Mouse (Mus musculus) small intestine, adult 2 months (tissue): Measurements from ENCODE around the gene Lypd6. TPM values are rescaled to one million over a fixed set of nuclear protein-coding genes. Genes with fewer than 3 reads are reported as not detected.

Experiments
- H3K27ac ChIP-seq: fragments of 200-500 bp; 2 replicates; pipeline ENCODE4 v1.5.1; 2012; ENCODE audit warnings: low read depth, low read length, control low read depth, inconsistent platforms; ENCODE audit not compliant: insufficient read depth
- H3K27me3 ChIP-seq: fragments of 200-500 bp; 2 replicates; pipeline ENCODE4 v1.6.1; 2012; ENCODE audit warnings: mild to moderate bottlenecking, moderate library complexity, low read length, inconsistent platforms; ENCODE audit not compliant: control insufficient read depth, insufficient read depth
- H3K36me3 ChIP-seq: fragments of 200-500 bp; 2 replicates; pipeline ENCODE4 v1.6.1; 2012; ENCODE audit warnings: mild to moderate bottlenecking, low read length, control low read depth, inconsistent platforms; ENCODE audit not compliant: control insufficient read depth, insufficient read depth
- H3K4me1 ChIP-seq: fragments of 200-500 bp; 2 replicates; pipeline ENCODE4 v1.6.1; 2012; ENCODE audit warnings: low read length, inconsistent platforms, mixed read lengths; ENCODE audit not compliant: control insufficient read depth, insufficient read depth, insufficient read length
- H3K4me3 ChIP-seq: fragments of 200-500 bp; 2 replicates; pipeline ENCODE4 v1.5.1; 2012; ENCODE audit warnings: low read depth, mild to moderate bottlenecking, control low read depth, inconsistent platforms, low read length, moderate library complexity
- CTCF ChIP-seq: fragments of 200-500 bp; IDR thresholded peaks from 2 replicates; pipeline ENCODE4 v1.5.1; 2012; ENCODE audit warnings: low read depth, mild to moderate bottlenecking, control low read depth, inconsistent platforms, low read length, moderate library complexity, mixed read lengths; ENCODE audit not compliant: insufficient replicate concordance, insufficient read length; ENCODE audit errors: extremely low read depth
- POLR2A ChIP-seq: fragments of 200-500 bp; IDR thresholded peaks from 2 replicates; pipeline ENCODE4 v1.6.1; 2012; ENCODE audit warnings: low read depth, mild to moderate bottlenecking, control low read depth, inconsistent platforms, low read length, moderate library complexity
- WGBS: fragments of 180-500 bp; shearing (Covaris S2); methylation state at CpG from one replicate; pipeline ENCODE4 v1.1.7; 2018; 5-methylcytosine and 5-hydroxymethylcytosine counted together
- polyA plus RNA-seq: library from polyadenylated mRNA; depleted of rRNA; stranded (reverse); fragments of >200 nt; gene quantifications from 2 replicates; pipeline ENCODE4 v1.2.3, GENCODE M21; 2012

The Lypd6 gene
- polyA plus RNA-seq, 1 experiment: 1.4 TPM

DNA sequence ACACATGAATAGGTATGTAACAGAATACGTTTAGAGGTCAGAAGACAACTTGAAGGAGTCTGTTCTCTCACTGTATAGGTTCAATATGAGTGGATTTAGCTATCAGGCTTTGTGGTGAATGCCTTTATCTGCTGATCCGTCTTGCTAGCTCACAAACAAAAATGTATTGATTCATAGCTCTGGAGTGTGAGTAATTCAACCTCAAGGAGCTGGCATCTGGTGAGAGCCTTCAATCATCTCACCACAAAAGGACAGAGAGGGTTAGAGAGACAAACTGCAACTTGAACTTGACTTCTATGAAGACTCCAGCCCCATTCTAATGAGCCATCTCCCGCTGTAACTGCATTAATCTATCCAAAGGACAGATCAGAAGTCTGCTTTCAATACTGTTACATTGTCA lies 40.6 kb downstream of the Lypd6 start:
- Histone ChIP-seq H3K27me3 (no peaks in the 10 kb centered on the region), H3K27ac (no peak overlapping the region), H3K4me3 (no peak overlapping the region), H3K36me3 (no peaks in the 10 kb centered on the region), H3K4me1 (no peaks in the 10 kb centered on the region)
- TF ChIP-seq POLR2A (no peak), CTCF (no peak)
- WGBS: 83% methylated on average over 3 of the region's 3 CpGs

DNA sequence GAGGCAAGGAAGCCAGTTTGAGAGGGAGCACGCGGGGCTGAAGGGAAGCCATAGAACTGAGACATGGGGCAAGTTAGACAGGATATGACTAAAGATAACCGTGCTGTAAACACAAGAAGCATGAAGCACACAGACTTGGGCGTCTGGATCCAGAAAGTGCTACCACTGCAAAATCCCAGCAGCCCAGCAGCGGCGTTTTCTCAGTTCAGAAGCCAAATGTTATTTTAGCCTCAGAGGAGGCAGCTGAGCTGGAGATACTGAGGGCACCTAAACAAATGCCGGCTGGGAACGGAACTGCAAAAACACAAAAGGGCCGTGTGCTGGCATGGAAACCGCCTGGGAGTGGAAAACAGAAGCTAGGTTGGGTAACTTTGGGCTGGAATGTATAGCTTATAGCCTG lies 43.9 kb downstream of the Lypd6 start:
- Histone ChIP-seq H3K27me3 (no peaks in the 10 kb centered on the region), H3K4me3 (no peak overlapping the region), H3K36me3 (no peaks in the 10 kb centered on the region), H3K4me1 (no peaks in the 10 kb centered on the region), H3K27ac (no peak overlapping the region)
- TF ChIP-seq CTCF: no peak
- 64% methylated on average over 10 of the region's 10 CpGs for WGBS

DNA sequence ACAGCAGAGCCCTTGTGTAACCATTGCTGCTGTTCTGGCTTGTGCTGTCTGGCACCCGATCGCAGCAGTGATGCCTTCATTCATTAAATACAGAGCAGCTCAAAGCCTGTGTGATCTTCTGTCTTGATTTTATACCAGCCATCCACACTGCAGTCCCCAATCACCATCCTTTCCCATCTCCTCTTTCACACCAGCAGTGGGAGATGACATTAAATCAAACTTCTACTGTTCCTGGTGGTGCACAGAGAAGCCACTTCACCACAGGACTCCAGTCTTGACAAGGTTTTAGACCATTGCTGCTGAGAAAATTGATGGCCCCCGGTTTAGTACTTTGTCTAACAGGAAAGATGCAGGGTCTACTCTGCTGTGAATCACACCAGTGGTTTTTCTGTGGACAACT lies 44.9 kb downstream of the Lypd6 start:
- Histone ChIP-seq H3K27me3 (no peaks in the 10 kb centered on the region), H3K36me3 (no peaks in the 10 kb centered on the region), H3K4me1 (no peaks in the 10 kb centered on the region), H3K27ac (no peak overlapping the region), H3K4me3 (no peak overlapping the region)
- WGBS: 91% methylated on average over 3 of the region's 3 CpGs
- TF ChIP-seq POLR2A (no peak), CTCF (no peak)

DNA sequence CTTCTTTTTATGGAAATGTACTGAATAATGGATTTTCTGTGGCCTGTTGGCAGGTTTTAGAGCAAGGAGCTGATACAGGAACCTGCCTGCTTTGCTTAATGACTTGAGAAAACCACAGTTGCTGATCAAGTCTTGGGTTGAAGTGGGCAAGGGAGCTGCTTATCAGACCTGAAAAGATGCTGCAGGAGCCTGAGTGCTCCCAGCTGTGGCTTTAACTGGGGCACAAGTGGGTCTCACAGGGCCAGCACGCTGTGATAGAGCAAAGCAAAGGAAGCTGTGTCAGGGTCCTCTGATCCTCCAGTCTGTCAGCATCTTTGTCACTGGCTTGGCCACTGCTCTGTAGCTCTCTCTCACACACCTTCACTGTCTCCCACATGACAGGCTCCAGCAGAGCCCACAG lies 45.4 kb downstream of the Lypd6 start:
- Histone ChIP-seq H3K4me1 (no peaks in the 10 kb centered on the region), H3K4me3 (no peak overlapping the region), H3K27ac (no peak overlapping the region), H3K36me3 (no peaks in the 10 kb centered on the region), H3K27me3 (no peaks in the 10 kb centered on the region)
- no peak for TF ChIP-seq CTCF
- TF ChIP-seq POLR2A: no peak
- WGBS: 92% methylated on average over 1 of the region's 1 CpGs

DNA sequence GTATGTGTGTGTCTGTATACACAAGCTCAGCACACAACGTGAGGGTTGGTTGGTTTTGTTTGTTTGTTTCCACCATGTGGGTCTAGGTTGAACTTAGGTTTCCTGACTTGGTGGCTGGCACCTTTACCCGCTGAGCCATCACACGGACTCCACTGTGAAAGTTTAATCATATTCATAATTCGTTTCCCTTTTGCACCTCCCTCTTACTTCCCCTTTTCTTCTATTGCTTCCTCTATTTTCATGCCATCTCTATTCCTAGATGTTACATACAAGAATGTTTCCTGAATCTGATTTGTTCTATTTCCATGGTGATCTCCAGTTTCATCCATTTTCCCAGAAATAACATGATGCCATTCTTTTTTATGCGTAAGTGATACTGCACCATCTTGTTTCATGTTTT lies 46.2 kb downstream of the Lypd6 start:
- no peaks in the 10 kb centered on the region for H3K4me1 ChIP-seq
- TF ChIP-seq CTCF (no peak), POLR2A (no peak)
- H3K27ac ChIP-seq: no peak overlapping the region
- 81% methylated on average over 5 of the region's 5 CpGs for WGBS
- H3K27me3 ChIP-seq: no peaks in the 10 kb centered on the region
- H3K36me3 ChIP-seq: no peaks in the 10 kb centered on the region
- no peak overlapping the region for H3K4me3 ChIP-seq

- H3K27ac ChIP-seq: no peak overlapping the region
- H3K4me1 ChIP-seq: no peaks in the 10 kb centered on the region
- TF ChIP-seq CTCF: no peak
- no peak for TF ChIP-seq POLR2A
- no peaks in the 10 kb centered on the region for H3K27me3 ChIP-seq
- H3K4me3 ChIP-seq: no peak overlapping the region
- 91% methylated on average over 7 of the region's 7 CpGs for WGBS
- no peaks in the 10 kb centered on the region for H3K36me3 ChIP-seq
Observed at GRCm38 (mm10) chr2:50119101-50119500, 52.9 kb downstream of the Lypd6 start.

DNA sequence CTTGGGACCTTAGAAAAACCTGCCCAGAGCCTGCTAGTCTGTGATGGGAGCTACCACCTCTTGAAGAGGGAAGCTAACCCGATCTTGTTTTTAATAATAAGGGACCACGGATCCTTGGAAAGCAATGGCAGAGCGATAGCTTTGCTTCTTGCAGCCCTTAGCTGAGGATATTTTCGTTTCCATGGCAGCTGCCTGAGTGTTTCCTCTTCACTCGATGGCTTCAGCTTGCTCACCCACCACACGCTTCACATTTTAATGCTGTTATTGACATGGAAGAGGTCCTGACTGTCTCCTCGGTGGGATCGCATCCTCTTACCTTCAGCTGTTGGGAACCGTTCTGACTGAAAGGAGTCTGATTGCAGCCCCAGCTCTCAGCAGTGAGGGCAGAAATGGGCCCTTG lies 54.6 kb downstream of the Lypd6 start:
- Histone ChIP-seq H3K27ac (no peak overlapping the region), H3K4me1 (no peaks in the 10 kb centered on the region), H3K36me3 (no peaks in the 10 kb centered on the region), H3K4me3 (no peak overlapping the region), H3K27me3 (no peaks in the 10 kb centered on the region)
- WGBS: 85% methylated on average over 9 of the region's 9 CpGs
- no peak for TF ChIP-seq CTCF
- no peak for TF ChIP-seq POLR2A

GRCm38 (mm10) chr2:50123376-50123775 lies 57.1 kb downstream of the Lypd6 start:
- Histone ChIP-seq H3K4me3 (no peak overlapping the region), H3K4me1 (no peaks in the 10 kb centered on the region), H3K36me3 (no peaks in the 10 kb centered on the region), H3K27me3 (no peaks in the 10 kb centered on the region), H3K27ac (no peak overlapping the region)
- 92% methylated on average over 5 of the region's 5 CpGs for WGBS
- TF ChIP-seq POLR2A (no peak), CTCF (no peak)
